Mouse (Mus musculus): ENCODE data around the gene Cul9.
"Not testable (repeated sequence)": the region's sequence is repeated elsewhere in the genome, so short reads cannot be mapped to it uniquely, and the experiment has no call there.

The Cul9 gene

GRCm38 (mm10) chr17:46503847-46504638, 42.1 kb downstream of the Cul9 start:
- DNase-seq (ENCODE audit: low spot score in 2 of 2), result no peak

DNA sequence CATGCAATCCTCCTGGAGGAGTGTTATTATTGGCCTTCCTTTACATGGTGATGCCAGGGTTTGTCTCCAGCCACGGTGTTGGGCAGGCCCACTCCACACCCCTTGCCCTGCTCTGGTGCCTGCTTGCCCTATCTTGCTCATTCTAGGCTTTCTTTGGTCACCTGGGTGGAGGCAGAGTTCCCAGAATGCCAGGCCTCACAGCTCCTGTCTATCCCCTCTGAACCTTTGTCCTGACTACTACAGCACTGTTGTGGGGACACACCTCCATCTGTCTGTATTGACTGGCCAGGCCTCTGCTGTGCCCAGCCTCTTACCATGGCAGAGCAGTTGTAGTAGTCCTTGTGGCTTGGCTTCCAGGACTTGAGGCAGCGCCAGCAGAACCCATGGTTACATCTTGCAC, 43.4 kb downstream of the Cul9 start:
- DNase-seq (ENCODE audit: low spot score in 2 of 2), result no peak

- no peak for DNase-seq (ENCODE audit: low spot score in 2 of 2)
These were observed 48.2 kb downstream of the Cul9 start for GRCm38 (mm10) chr17:46497956-46498355.

DNA sequence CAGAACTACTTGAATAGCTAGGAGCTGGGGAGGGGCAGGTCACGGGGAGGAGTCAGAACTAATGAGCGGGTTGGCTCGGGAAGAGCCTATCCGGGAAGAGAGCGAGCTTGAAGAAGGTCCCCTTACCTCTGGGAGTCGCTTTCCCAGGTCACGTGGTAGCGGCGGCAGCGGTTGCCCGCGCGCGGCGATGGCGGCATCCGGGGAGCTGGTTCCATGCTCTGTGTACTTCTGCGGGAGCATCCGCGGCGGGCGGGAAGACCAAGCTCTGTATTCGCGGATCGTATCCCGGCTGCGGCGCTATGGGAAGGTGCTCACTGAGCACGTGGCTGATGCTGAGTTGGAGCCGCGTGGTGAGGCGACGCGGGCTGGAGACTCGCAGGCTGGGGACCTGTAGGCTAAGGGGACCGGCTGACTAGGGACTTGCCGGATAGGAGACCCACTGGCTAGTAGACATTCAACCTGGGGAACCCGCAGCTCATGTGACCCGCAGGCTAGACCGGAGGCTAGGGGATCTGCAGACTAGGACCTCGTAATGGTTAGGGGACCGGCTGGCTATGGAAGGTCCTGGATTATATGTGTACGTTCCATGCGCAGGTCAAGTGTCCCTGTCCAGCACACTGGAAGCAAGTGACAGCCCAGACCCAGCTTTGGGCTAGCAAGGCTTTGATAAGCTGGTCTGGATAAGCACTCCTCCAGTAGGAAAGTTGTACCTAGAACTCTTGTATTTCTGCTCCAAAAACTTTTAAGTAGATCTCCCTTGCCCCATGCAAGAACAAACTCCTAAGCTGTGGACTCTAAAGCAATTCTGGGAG, 49.4 kb downstream of the Cul9 start, which contains the start of gene Dnph1:
Dnph1 (plus strand) TSS at position 89 of the 812 bp plus-strand sequence.
- peak; percentile 51 to 80 for DNase-seq (ENCODE audit: low spot score in 2 of 2)

- not testable (repeated sequence) for DNase-seq (ENCODE audit: low spot score in 2 of 2)
These were observed 50.1 kb downstream of the Cul9 start for GRCm38 (mm10) chr17:46496081-46496480.

GRCm38 (mm10) chr17:46495486-46495885, 50.7 kb downstream of the Cul9 start:
- no peak for DNase-seq (ENCODE audit: low spot score in 2 of 2)

- peak in 1 of 2 experiments; percentile 45 for DNase-seq (ENCODE audit: low spot score in 2 of 2)
These were observed 58.8 kb downstream of the Cul9 start, which contains the start of gene Ttbk1 for GRCm38 (mm10) chr17:46487431-46487830. Gene Ttbk1, minus strand, starts transcription at chr17:46487675.

DNA sequence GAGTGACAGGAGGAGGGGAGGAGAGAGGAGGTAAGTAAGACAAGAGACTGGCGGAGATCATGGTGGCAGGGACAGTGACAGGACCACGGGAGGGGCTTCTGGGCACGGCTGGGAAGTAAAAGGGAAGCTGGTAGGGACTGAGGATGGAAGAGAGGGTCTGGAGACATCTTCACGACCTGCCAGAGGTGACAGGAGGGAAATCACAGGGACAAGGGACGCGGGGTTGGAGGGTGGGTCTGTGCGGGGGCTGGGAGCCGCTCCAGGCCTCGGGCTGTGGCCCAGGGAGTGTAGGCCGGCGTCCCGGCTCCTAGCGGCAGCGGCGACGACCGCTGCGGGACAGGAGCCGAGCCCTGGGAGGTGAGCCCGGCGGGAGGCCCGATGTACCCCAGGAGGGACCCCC, 59.2 kb downstream of the Cul9 start:
- DNase-seq (ENCODE audit: low spot score in 2 of 2), result no peak

DNA sequence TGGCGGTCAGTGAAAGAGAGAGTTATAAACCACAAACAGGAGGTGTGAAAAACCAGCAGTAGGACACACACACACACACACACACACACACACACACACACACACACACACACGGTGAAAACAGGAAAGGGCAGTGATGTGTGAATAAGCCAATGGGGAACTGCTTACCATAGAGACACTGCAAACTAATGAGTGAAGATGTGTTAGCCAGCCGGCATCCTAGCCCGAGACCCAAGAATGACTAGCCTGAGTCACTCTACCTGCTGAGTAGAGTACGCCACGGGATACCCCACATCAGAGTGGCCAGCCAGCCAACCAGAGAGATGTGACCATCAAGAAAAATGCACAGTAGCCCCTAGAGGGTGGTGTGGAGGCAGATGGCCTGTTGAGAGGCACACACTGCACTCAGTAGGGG, 61.7 kb downstream of the Cul9 start:
- no peak for DNase-seq (ENCODE audit: low spot score in 2 of 2)

DNA sequence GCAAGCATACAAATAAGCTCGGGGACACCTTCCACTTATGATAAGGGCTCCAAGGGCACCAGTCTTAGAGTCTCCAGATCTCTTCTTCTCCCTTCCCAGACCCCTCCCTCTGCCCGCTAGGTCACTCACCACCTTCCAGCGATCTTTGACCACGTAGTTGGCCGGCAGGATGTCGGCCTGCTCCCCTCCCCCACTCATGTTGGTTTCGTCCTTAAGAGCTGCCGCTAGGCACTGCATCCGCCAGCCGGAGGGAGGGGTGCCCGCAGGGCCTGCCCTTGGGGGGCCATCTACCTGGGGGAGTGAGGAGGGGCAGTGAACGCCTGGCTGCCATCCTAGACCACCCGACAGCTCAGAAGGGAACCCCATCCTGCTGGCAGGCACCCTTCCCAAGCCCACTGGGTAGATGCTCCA, 62.2 kb downstream of the Cul9 start:
- peak in 1 of 2 experiments; percentile 28 for DNase-seq (ENCODE audit: low spot score in 2 of 2)

- DNase-seq (ENCODE audit: low spot score in 2 of 2), result peak in 1 of 2 experiments; percentile 71
These were observed 62.6 kb downstream of the Cul9 start for GRCm38 (mm10) chr17:46483561-46484001.

- no peak for DNase-seq (ENCODE audit: low spot score in 2 of 2)
These were observed 68.9 kb downstream of the Cul9 start for GRCm38 (mm10) chr17:46477286-46477685.

- no peak for DNase-seq (ENCODE audit: low spot score in 2 of 2)
These were observed 69.6 kb downstream of the Cul9 start for GRCm38 (mm10) chr17:46476601-46477000.

GRCm38 (mm10) chr17:46467830-46468229, 78.4 kb downstream of the Cul9 start:
- no peak for DNase-seq (ENCODE audit: low spot score in 2 of 2)

- DNase-seq (ENCODE audit: low spot score in 2 of 2), result no peak
These were observed 84.0 kb downstream of the Cul9 start for GRCm38 (mm10) chr17:46462226-46462625.

DNA sequence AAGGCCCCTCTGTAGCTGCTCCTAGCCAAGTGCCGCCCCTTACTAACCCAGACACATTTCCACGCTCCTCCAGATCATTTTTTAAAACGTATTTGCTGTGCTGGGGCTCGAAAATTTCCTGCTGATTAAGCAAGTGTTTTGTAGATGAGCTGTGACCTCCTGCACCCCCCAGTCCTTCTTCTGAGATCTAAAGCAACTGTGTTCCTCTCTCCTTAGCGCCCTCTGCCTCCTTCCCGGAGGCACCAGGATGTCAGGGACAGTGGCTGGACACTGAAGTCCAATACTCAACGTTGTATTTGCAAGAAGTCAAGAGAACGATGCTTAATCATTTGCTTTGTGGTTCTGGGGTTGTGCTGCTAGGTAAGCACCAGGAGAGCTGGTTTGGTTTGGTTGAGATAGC, 84.8 kb downstream of the Cul9 start:
- DNase-seq (ENCODE audit: low spot score in 2 of 2), result no peak

DNA sequence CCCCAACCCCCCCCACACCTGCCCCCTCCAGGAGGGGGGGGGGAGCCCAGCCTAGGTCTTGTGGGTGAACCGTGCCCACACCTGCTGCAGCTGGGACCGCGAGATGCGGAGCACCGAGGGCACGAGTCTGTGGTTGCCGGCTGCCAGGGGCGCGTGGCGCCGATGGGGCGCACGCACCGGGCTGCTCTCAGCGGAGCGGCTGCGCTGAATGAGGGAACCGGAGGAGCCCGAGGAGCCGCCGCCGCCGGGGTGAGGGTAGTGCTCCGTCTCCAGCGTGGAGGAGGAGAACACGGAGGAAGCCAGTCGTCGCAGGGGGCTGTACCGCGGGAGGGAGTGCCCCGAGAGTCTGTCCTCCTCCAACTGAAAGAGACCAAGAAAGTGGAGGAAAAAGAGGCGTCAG, 85.5 kb downstream of the Cul9 start:
- DNase-seq (ENCODE audit: low spot score in 2 of 2), result no peak

- DNase-seq (ENCODE audit: low spot score in 2 of 2), result no peak
These were observed 87.7 kb downstream of the Cul9 start for GRCm38 (mm10) chr17:46458439-46458838.

- DNase-seq (ENCODE audit: low spot score in 2 of 2), result peak in 1 of 2 experiments; percentile 49
These were observed 88.4 kb downstream of the Cul9 start for GRCm38 (mm10) chr17:46457791-46458190.

- no peak for DNase-seq (ENCODE audit: low spot score in 2 of 2)
These were observed 91.0 kb downstream of the Cul9 start for GRCm38 (mm10) chr17:46455110-46455691.

DNA sequence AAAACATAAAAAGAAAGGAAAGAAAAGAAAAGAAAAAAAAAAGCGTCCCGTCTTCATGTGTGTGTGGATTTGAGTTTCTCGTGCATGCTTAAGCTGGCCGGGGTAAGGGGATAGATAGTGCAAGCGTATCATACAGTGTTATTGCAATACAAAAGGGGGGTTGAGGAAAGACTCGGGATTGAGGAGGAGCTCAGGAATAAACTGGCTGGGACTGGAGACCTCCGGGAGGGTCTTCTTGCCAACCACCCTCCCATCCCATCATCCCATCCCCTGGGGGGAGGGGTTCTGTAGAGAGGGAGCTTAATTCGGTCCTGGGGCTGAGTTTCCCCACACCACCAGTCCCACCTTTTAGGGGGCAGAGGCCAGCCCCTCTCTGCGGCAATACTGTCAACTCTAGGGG, 91.6 kb downstream of the Cul9 start:
- DNase-seq (ENCODE audit: low spot score in 2 of 2), result no peak

- DNase-seq (ENCODE audit: low spot score in 2 of 2), result no peak
These were observed 92.2 kb downstream of the Cul9 start for GRCm38 (mm10) chr17:46453970-46454411.
